Mouse (Mus musculus): Measurements from ENCODE around the gene Oxsm.

- TF ChIP-seq GATA1 (IDR thresholded peaks at IDR 0.05; ENCODE audit: borderline replicate concordance, low read length) = no peak
- TF ChIP-seq FLI1 (IDR thresholded peaks at IDR 0.05; ENCODE audit: low read length) = no peak
These were observed 491 bp upstream of the Oxsm start for GRCm38 (mm10) chr14:16250099-16250498.
